Mouse (Mus musculus) kidney, adult 2 months (tissue): ENCODE results near the gene Upf2.

Source experiments
- CTCF ChIP-seq: fragments of 200-500 bp; conservative IDR thresholded peaks from 2 replicates; pipeline ENCODE4 v1.5.1; 2011; ENCODE audit warnings: low read depth, mild to moderate bottlenecking, control low read depth, low read length, moderate library complexity, mixed read lengths; ENCODE audit not compliant: insufficient read depth, insufficient read length
- POLR2A ChIP-seq: fragments of 200-500 bp; IDR thresholded peaks from one replicate; pipeline ENCODE4 v1.6.1; 2011; ENCODE audit warnings: low read depth, low read length, control low read depth

DNA sequence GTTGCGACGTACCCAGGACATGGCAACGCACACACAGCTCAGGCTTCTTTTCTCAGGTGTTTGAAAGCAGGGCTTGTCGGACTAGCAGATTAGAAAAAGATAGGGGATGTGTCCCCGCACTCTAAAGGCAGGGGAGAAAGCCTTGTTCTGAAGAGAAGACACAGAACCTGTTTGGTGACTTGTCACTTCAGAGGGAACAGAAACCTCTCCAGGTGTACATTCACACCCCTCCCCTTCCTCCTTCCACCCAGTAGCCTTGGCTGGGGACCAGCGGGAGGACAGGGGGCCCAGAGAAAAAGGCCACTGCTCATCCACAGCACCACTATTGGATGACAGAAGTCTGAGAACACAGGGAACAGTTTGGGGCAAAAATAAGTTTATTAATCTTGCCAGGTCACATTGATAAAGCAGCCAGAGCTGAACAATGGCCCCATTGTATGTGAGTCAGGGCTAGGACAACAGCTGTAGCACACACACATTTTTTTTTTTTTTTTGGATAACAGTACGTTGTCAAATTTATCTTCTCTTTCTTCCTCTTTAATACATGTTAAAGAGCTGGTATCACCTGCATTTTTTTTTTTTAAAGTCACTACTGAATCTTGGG lies 145.9 kb downstream of the Upf2 start:
- TF ChIP-seq POLR2A (no peak), CTCF (no peak)
